25 mouse cellular contexts compared by ENCODE assay signal in genomic region chr10:117584566-117585515, GRCm38 (mm10).
"Had no signal": no experiment of that assay in that cellular context is flagged by ENCODE, and none has a peak within 500 bp of the region (broad histone marks: within the 10 kb centered on the region; RNA-seq: fewer than 3 reads in every experiment).

No protein-coding gene starts in this region.

- H3K9me3 ChIP-seq: heart, embryonic 15.5 days; intestine, embryonic 15.5 days; limb, embryonic 13.5 days; limb, embryonic 15.5 days; liver, embryonic 12.5 days had no signal

- H3K9ac ChIP-seq: heart, embryonic 13.5 days; heart, embryonic 15.5 days; hindbrain, embryonic 14.5 days; intestine, embryonic 15.5 days; limb, embryonic 13.5 days; limb, embryonic 15.5 days; liver, embryonic 12.5 days; liver, embryonic 14.5 days had no signal

- H3K4me2 ChIP-seq: heart, embryonic 11.5 days; heart, embryonic 13.5 days; heart, embryonic 15.5 days; hindbrain, embryonic 14.5 days; intestine, embryonic 15.5 days; limb, embryonic 15.5 days; liver, embryonic 12.5 days had no signal

- DNase-seq: gastrocnemius, postnatal 14 days; gastrocnemius, postnatal 36 days; heart, adult 11 months; heart, adult 2 months; heart, postnatal 14 days; heart, postnatal 36 days; kidney, adult 18-20 months; kidney, adult 8-10 months; kidney, postnatal 10 days; kidney, postnatal 25 days; kidney, postnatal 4 days; layer of hippocampus, postnatal 36 days had no signal

- H3K4me3 ChIP-seq: heart, adult 2 months; heart, embryonic 13.5 days; heart, embryonic 15.5 days; intestine, embryonic 15.5 days; layer of hippocampus, adult 2 months; limb, embryonic 13.5 days; limb, embryonic 15.5 days; liver, embryonic 12.5 days had no signal

- H3K4me1 ChIP-seq: heart, embryonic 13.5 days; heart, embryonic 15.5 days; intestine, embryonic 15.5 days; liver, embryonic 12.5 days had no signal

- H3K36me3 ChIP-seq: heart, embryonic 13.5 days; heart, embryonic 15.5 days; intestine, embryonic 15.5 days; limb, embryonic 13.5 days; limb, embryonic 15.5 days; liver, embryonic 12.5 days had no signal

- ATAC-seq: hindbrain, embryonic 16.5 days; inflammation-experienced regulatory T-cells, adult 6 months; intestine, embryonic 15.5 days; intestine, postnatal 0 days; liver, embryonic 12.5 days had no signal

- H3K27me3 ChIP-seq: heart, embryonic 13.5 days; heart, embryonic 15.5 days; intestine, embryonic 15.5 days; limb, embryonic 13.5 days; limb, embryonic 15.5 days; liver, embryonic 12.5 days had no signal

- H3K27ac ChIP-seq: heart, adult 2 months; heart, embryonic 13.5 days; heart, embryonic 15.5 days; hindbrain, embryonic 14.5 days; intestine, embryonic 15.5 days; layer of hippocampus, adult 2 months; limb, embryonic 15.5 days; liver, embryonic 12.5 days; liver, embryonic 14.5 days had no signal
